Mouse (Mus musculus) olfactory bulb, adult 2 months (tissue): Measurements from ENCODE around the gene Gm42878.

ENCODE experiments used
- CTCF ChIP-seq: fragments of 200-500 bp; IDR thresholded peaks from 2 replicates; pipeline ENCODE4 v1.5.1; 2012; ENCODE audit warnings: low read depth, mild to moderate bottlenecking, low read length, moderate library complexity; ENCODE audit not compliant: insufficient read depth
- POLR2A ChIP-seq: fragments of 200-500 bp; IDR thresholded peaks from 2 replicates; pipeline ENCODE4 v1.6.1; 2012; ENCODE audit warnings: mild to moderate bottlenecking, low read depth, low read length, moderate library complexity; ENCODE audit not compliant: insufficient read depth

GRCm38 (mm10) chr5:121589928-121590327 lies 44.6 kb upstream of the Gm42878 start:
- no peak for TF ChIP-seq CTCF
- no peak for TF ChIP-seq POLR2A
